20 mouse cellular contexts compared by ENCODE assay signal in the genomic region with DNA sequence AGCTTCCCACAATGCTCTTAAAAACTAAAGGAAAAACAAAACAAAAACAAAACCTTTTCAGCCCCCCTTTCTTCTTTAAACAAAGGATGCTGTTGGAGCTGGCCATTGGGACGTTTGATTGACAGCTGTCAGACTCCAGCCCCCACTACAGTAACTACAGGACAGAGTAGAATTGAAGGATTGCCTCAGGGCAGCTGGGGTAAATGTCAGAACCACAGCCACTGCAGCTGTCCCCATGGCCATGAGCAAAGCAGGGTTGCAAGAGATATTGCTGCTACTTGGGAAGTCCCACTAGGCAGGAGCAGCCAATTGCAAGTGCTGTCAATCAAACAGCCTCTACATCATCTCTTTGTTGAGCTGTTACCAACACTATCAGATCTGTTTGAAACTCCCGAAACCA.
"Had no signal": no experiment of that assay in that cellular context is flagged by ENCODE, and none has a peak within 500 bp of the region (broad histone marks: within the 10 kb centered on the region; RNA-seq: fewer than 3 reads in every experiment).

No protein-coding gene starts in this region.

- H3K4me3 ChIP-seq: intestine, embryonic 15.5 days; kidney, embryonic 15.5 days; liver, embryonic 13.5 days; myocyte; neural tube, embryonic 13.5 days had no signal

- H3K4me2 ChIP-seq: intestine, embryonic 15.5 days; kidney, embryonic 15.5 days; liver, embryonic 13.5 days; neural tube, embryonic 13.5 days had no signal

- H3K27ac ChIP-seq: intestine, embryonic 15.5 days; kidney, embryonic 15.5 days; liver, embryonic 13.5 days; neural tube, embryonic 13.5 days; stomach, postnatal 0 days had no signal

- ATAC-seq: intestine, embryonic 15.5 days had no signal

- DNase-seq: kidney, adult 11 months; kidney, adult 8-10 months; kidney, postnatal 10 days; kidney, postnatal 4 days; left cerebral cortex, postnatal 4 days; liver, embryonic 13.5 days; lung, adult 2 months; lung, postnatal 14 days; lung, postnatal 4 days; right cerebral cortex, adult 18-20 months; right cerebral cortex, postnatal 14 days; right cerebral cortex, postnatal 4 days; thymus, adult 2 months; thymus, postnatal 14 days; thymus, postnatal 4 days had no signal

- H3K9ac ChIP-seq: intestine, embryonic 15.5 days; kidney, embryonic 15.5 days; liver, embryonic 13.5 days; neural tube, embryonic 13.5 days had no signal

- H3K9me3 ChIP-seq: intestine, embryonic 15.5 days; kidney, embryonic 15.5 days; liver, embryonic 13.5 days; neural tube, embryonic 13.5 days had no signal

- H3K4me1 ChIP-seq: intestine, embryonic 15.5 days; kidney, embryonic 15.5 days; liver, embryonic 13.5 days; neural tube, embryonic 13.5 days had no signal

- H3K27me3 ChIP-seq: intestine, embryonic 15.5 days; kidney, embryonic 15.5 days; liver, embryonic 13.5 days; neural tube, embryonic 13.5 days had no signal

- H3K36me3 ChIP-seq: intestine, embryonic 15.5 days; kidney, embryonic 15.5 days; liver, embryonic 13.5 days; neural tube, embryonic 13.5 days had no signal
